Mouse (Mus musculus) lung, postnatal 4 days (tissue): ENCODE data around the gene Srms.

Experiments
- DNase-seq, 2 experiments: peaks; one replicate each; pipeline ENCODE4 v3.0.0; 2021

Gene Srms

DNA sequence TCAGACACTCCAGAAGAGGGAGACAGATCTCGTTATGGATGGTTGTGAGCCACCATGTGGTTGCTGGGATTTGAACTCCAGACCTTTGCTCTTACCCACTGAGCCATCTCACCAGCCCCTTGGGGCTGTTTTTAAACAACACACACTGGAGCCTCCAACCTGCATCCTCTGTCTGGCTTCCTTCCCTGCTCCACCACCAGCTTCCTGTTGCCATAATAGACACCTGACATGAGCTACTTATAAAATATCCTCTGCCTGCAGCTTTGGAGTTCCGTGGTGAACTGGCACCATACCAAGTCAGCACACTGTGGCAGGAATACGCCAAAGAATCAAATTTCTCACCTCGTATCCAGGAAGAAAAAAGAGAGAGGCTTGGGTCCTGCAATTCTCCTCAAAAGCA is 52.2 kb downstream of the Srms start:
- DNase-seq = no peak

DNA sequence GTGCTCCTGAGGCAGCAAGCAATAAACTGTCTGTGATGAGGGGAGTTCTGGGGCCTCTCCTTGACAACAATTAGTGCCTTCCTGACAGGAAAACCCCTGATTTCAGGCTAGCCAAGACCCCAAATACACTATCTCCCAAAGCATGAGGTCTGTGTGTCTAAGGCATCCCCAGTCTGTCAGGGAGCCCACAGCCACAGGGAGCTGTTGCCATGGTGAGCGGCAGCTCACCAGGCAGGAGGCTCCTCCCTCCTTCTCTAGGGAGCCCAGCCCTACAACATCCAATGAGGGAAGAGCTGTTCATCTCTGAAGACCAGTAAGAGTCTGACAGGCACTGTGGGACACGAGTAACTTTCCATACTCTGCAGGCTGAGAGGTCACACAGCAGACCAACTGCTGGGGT is 53.2 kb downstream of the Srms start:
- no peak for DNase-seq

DNA sequence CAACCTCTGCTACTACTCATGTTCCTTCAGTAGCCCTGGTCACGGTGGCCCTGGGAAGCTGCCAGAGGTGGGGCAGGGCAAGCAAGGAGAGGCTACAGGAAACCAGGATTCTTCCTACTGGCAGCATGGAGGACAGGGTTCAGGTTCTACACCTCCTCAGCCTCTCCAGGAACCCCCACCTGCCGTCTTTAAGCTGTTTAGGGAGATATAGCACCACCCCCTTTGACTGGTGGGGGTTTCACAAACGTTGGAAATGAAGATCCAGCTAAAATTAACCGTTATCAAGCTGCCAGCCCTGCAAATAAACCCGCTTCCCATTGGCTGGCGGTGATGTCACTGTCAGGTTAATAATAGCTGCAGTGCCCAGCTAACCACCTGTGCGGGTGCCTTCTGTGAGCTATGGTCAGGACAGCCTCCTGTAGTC is 53.9 kb downstream of the Srms start:
- no peak for DNase-seq

DNA sequence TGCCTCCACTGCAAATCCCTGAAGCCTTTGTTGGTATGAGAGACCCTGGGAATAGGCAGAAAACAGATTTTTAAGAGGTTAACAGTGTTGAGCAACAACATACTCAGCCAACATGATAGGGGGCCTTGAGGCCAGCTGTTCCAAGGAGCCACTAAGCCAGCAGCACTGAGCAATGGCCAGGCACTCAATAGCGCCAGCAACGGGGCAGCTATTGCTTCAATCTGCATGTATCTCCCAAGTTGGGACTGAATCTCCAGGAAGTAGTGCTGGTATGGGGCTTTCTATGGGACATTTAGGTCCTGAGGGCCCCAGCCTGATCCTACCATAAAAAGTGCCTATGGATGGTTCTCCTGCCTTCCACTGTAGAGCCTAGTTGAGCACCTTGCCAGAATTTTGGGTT is 54.5 kb downstream of the Srms start:
- DNase-seq = no peak

DNA sequence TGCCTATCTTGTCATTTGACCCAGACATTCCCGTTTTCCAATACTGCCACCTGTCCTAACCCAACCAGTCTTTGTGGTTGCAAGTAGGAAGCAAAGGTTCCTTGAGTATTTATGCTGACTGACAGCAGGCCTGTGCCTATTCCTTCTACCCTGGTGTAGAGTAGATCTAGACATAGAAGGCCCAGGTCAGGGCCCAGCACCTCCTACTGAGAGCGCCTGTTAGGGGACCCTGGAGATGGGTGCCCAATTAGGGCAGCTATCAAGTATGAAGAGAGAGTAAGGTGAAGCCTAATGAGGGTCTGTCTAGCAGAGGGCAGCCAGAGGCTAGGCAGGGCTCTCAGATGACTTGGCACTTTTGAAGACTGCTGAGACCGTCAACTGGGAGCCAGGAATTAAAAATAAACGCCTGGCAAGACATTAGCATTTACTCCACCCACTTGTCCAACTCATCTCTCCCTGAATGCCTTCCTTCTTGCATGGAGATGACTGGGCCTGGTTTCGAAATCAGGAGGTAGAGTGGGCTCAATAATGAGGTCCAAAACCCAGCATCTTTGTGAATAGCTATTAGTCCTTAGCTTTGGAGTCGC is 55.2 kb downstream of the Srms start:
- DNase-seq = no peak

DNA sequence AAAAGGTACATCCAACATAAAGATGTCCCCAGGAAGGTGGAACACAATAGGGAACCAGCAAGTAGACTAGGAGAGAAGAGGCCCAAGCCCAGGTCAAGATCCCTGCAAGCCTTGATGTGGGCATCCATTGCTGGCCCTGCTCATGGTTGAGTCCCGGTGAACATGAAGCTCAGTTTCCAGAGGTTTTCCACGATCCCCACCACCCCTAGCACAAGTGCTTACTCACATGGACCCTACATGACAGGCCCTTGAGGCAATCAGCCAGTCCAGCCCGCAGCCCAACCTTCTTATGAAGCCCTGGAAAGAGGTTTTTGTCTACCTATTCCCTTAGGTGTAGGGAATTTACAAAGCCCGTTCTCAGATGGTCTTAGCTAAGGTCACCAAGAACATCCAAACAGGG is 55.8 kb downstream of the Srms start:
- no peak for DNase-seq

DNA sequence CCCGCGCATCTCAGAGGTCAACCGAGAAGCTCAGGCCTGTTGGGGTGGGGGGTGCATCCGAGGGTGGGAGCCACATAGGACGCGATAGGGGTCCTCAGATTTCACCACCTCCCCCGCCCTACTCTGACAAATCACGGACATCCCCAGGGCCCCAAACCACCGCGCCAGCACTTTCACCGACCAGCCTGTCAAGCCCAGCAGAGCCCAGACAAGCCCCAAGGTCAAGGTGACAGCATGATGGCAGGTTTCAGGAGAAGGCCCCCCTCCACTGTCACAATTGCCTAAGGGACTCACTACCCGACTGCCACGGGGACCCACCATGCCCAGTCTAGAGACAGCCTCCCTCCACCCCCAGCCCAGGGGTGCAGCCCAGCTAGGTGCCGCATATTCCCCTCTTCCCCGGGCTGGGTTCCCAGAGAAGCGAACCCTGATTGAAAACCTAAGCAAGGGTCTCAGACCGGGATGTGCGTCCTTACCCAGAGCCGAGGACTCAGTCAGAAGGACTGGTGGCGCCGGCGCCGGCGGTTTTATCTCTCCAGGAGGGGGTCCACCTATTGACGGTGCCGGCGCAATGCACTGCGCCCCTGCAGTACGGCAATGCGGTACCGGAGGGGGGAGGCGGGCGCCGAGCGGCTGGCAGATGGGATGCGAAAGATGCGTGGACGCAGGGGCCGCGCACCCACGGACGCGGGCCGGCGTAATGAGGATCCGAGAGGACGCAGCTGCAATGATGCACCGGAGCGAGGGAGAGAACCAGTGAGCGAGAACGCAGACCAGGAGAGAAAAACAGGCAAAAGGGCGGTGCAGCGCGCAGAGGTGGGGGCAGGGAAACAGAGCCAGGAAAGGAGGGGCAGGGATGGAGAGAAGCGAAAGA is 56.5 kb downstream of the Srms start, which contains the start of gene Eef1a2:
Eef1a2 (minus strand) TSS at position 767 of the 874 bp plus-strand sequence.
- no peak for DNase-seq

DNA sequence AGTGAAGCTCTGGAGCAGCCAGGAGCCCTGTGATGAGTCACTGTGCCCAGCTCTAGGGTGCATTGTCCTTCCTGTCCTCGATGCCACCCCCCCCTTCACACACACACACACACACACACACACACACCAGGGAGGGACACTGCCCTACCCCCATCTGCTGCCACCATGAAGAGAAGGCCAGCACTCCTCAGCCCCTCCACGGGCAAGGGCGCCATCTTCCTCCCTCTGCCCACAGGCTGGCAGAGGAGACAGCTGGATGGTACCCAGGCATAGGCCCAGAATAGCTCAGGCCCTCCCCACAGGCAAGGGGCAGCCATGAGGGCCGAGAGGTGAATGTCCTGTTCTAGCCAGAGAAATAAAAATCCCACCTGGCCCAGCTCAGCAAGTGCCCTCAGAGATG is 57.2 kb downstream of the Srms start:
- no peak for DNase-seq
